Mouse (Mus musculus) forebrain, embryonic 10.5 days (tissue): ENCODE measurements around the gene Clip2. TPM values are rescaled to one million over a fixed set of nuclear protein-coding genes. Genes with fewer than 3 reads are reported as not detected.
"Not testable (repeated sequence)": the region's sequence is repeated elsewhere in the genome, so short reads cannot be mapped to it uniquely, and the experiment has no call there.

Experiments
- DNase-seq: peaks from one replicate; pipeline ENCODE4 v3.0.0-alpha.2; 2017; ENCODE audit warnings: low spot score; ENCODE audit errors: extremely low spot score
- H3K27ac ChIP-seq: fragments of 300-500 bp; sonication (generic); 2 replicates; pipeline ENCODE4 v1.5.1; 2016; ENCODE audit warnings: mild to moderate bottlenecking
- H3K27me3 ChIP-seq: fragments of 300-500 bp; sonication (generic); 2 replicates; pipeline ENCODE4 v1.6.1; 2016; ENCODE audit warnings: mild to moderate bottlenecking; ENCODE audit not compliant: poor library complexity, severe bottlenecking
- H3K36me3 ChIP-seq: fragments of 300-500 bp; sonication (generic); replicated peaks from 2 replicates; pipeline ENCODE4 v1.6.1; 2016; ENCODE audit warnings: mild to moderate bottlenecking, moderate library complexity
- H3K4me1 ChIP-seq: fragments of 300-500 bp; sonication (generic); 2 replicates; pipeline ENCODE4 v1.6.1; 2016
- H3K4me3 ChIP-seq: fragments of 300-500 bp; sonication (generic); 2 replicates; pipeline ENCODE4 v1.5.1; 2016; ENCODE audit warnings: mild to moderate bottlenecking, moderate library complexity
- H3K9me3 ChIP-seq: fragments of 300-500 bp; sonication (generic); 2 replicates; pipeline ENCODE4 v1.6.1; 2016; ENCODE audit warnings: mild to moderate bottlenecking, moderate library complexity
- WGBS: fragments of 180-500 bp; shearing (Covaris S2); methylation state at CpG from one replicate; pipeline ENCODE4 v1.1.7; 2016; 5-methylcytosine and 5-hydroxymethylcytosine counted together
- polyA plus RNA-seq: library from polyadenylated mRNA; unstranded; fragments of >200 nt; fragmentation: Nextera tagmentation; extraction: Ambion mirVana; gene quantifications from 2 replicates; pipeline ENCODE4 v1.2.1, GENCODE M21; 2016

Clip2 gene
- polyA plus RNA-seq, 1 experiment from 2014 or later, result 4.5 TPM

DNA sequence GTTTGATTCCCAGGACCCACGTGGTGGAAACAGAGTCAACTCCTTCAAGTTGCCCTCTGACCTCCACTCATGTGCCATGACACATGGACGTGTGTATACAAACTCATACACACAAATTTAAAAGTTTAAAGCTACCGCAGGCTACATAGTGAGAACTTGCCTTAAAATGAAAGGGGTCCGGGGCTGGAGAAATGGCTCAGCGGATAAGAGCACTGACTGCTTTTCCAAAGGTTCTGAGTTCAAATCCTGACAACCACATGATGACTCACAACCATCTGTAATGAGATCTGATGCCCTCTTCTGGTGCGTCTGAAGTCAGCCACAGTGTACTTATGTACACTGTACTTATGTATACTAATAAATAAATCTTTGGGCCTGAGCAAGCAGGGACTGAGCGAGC is 93.1 kb downstream of the Clip2 start:
- Histone ChIP-seq H3K4me1 (peaks cover 25% of the 10 kb centered on the region), H3K36me3 (peaks cover 3% of the 10 kb centered on the region), H3K4me3 (no peak overlapping the region), H3K27ac (no peak overlapping the region), H3K27me3 (no peaks in the 10 kb centered on the region), H3K9me3 (no peaks in the 10 kb centered on the region)
- no peak for DNase-seq
- 87% methylated on average over 7 of the region's 7 CpGs for WGBS

DNA sequence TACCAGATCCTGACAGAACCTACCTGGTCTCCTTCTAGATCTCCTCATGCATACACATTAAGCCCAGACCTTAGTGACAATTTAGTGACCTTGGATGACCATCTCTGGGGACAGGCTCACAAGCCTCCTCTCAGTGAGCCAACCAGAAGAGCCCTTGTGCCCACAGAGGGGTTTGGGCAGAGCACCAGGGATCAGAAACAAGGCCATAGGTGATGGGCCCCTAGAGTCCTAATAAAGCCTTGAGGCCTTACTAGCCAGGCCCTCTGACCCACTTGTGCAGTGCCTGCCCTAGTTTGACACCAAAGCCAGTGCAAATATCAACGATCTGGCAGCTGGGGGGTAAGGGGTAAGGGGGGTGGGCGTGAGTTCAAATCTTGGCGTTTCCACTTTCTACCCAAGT is 93.8 kb downstream of the Clip2 start:
- 87% methylated on average over 3 of the region's 3 CpGs for WGBS
- H3K4me3 ChIP-seq, result no peak overlapping the region
- no peak overlapping the region for H3K27ac ChIP-seq
- peaks cover 31% of the 10 kb centered on the region for H3K4me1 ChIP-seq
- no peak for DNase-seq
- H3K27me3 ChIP-seq, result no peaks in the 10 kb centered on the region
- H3K36me3 ChIP-seq, result peaks cover 10% of the 10 kb centered on the region
- no peaks in the 10 kb centered on the region for H3K9me3 ChIP-seq

DNA sequence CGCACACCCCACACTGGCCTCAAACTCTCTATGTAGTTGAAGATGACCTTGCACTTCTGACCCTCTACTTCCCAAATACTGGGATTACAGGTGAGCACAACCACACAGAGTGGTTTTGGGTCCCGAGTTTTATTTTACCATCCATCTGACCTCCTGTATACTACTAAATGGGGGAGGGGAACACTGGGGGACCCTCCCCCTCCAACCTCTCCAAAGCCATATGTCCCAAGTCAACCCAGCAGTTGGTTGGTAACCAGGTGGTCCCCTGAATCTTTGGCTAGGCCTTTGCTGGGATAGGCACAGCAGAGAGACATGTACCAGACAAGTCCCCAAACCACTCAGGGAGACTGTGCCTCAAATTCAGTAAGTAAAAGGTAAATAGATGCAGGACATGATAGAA is 94.9 kb downstream of the Clip2 start:
- WGBS, result 91% methylated on average over 2 of the region's 2 CpGs
- Histone ChIP-seq H3K4me3 (no peak overlapping the region), H3K36me3 (peaks cover 20% of the 10 kb centered on the region), H3K27ac (0 out of 2 replicates have a peak overlapping the region, but pooled peaks have one; percentile 98), H3K4me1 (peaks cover 31% of the 10 kb centered on the region), H3K27me3 (no peaks in the 10 kb centered on the region), H3K9me3 (peaks cover 8% of the 10 kb centered on the region)
- no peak for DNase-seq

DNA sequence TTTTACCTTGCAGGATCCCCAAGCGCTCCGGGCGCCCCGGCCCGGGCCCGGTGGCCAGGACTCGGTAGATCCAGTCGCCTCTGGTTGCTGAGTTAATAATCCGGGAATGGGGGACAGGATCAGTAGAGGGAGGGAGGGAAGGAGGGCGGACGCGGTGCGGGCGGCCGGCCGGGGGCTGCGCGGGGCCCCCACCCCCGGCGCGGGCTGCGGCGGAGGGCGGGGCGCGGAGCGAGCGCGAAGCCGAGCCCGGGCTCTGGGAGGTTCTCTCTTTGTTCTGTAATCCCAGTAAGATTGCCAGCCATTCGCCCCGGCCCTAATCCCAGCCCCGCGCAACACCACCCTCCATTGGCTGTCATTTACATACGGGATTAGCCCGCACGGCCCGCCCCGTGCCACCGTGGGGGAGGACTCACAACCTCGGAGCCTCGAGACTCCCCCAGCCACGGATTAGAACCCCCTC is 95.7 kb downstream of the Clip2 start, which contains the start of gene Gtf2ird1:
Gene Gtf2ird1, minus strand, starts transcription at position 214 of the 460 bp plus-strand sequence.
- WGBS, result under 1% methylated on average over 44 of the region's 44 CpGs
- peak; percentile 80 for DNase-seq

DNA sequence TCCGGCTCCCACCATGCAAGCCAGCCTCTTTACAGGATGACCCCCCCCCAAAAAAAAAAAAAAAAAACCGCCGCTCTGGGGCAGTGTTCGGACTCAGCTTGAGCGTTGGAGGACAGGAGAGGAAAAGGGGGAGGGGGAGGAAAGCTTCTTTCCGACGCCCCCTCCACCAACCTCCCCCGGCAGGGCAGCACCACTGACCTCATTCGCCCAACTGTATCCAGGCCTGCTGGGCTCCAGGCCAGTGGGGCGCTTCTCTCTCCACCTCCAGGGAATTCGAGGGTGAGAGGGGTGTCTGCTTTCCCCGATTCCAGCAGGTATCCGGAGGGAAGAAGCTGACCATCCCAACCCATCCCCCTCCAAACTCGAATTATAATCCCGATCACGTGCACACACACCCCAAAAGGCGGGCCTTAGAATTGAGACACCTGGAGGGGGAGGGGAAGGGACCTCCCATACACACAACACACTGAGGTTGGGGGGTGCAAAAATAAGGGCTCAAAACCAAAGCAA is 96.3 kb downstream of the Clip2 start:
- Histone ChIP-seq H3K4me3 (peak overlapping the region; percentile 86), H3K4me1 (peaks cover 31% of the 10 kb centered on the region), H3K9me3 (peaks cover 17% of the 10 kb centered on the region), H3K27ac (peak overlapping the region; percentile 98), H3K27me3 (no peaks in the 10 kb centered on the region), H3K36me3 (peaks cover 34% of the 10 kb centered on the region)
- peak; percentile 68 for DNase-seq
- WGBS, result under 1% methylated on average over 16 of the region's 17 CpGs

More for the DNA sequence above, 95.7 kb downstream of the Clip2 start, which contains the start of gene Gtf2ird1:
- Histone ChIP-seq H3K4me3 (peak within 1 kb of the TSS; percentile 86), H3K27me3 (no peaks in the 10 kb centered on the region), H3K36me3 (peaks cover 28% of the 10 kb centered on the region), H3K27ac (peak within 1 kb of the TSS; percentile 98), H3K4me1 (peaks cover 31% of the 10 kb centered on the region), H3K9me3 (peaks cover 16% of the 10 kb centered on the region)

DNA sequence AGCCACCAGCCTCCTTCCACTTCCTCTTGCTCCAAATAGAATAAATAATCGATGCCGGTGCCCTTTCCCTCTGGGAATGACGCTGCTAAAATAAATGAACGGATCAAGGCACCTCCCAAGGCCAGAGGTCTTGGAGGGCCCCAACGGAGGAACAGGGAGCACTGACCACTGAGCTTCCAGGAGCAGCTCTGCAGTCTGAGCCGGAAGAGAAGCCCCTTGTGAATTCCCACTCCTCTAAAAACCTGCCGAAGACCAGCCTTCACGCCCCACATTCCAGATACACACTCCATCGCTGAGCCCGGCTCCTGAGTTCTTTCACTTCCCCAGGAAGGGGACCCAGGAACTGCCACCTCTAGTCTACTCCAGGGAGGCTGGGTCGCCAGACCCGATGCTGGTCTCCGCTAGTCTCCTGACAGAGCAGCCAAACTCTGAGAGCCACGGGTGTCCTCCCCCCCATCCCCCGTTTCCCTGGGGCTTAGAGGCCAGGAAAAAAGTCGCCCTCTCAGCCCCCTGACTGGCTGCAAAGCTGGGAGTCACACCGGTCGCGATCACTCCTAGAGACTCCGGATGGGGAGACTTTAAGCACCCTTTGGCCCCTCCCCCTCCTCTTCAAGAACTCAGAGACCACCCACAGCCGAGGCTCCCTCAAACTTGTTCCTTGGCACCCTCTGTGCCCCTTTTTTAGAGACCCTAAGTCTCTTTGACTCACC is 96.9 kb downstream of the Clip2 start:
- Histone ChIP-seq H3K27ac (peak overlapping the region; percentile 98), H3K27me3 (no peaks in the 10 kb centered on the region), H3K4me3 (peak overlapping the region; percentile 86), H3K36me3 (peaks cover 40% of the 10 kb centered on the region), H3K4me1 (peaks cover 31% of the 10 kb centered on the region), H3K9me3 (peaks cover 17% of the 10 kb centered on the region)
- 3% methylated on average over 21 of the region's 21 CpGs for WGBS
- DNase-seq, result peak; percentile 53

DNA sequence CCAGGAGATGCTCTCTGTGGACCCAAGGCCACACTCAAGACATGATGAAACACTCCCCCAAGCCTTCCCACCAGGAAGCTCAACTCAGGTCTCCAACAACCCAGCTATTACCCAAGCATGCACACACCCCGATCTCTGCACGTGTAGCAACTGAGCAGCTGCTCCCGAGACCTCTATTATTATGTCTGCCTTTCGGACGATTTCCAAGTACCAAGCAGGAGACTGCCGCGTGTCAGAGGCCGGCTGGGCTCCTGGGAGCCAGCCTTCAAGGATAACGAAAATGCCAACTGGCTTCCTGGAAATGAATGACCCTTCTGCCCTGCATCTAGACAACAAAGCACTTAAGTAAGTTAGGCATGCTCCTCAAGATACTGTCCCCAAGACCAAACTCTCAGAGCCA is 97.8 kb downstream of the Clip2 start:
- 84% methylated on average over 9 of the region's 9 CpGs for WGBS

DNA sequence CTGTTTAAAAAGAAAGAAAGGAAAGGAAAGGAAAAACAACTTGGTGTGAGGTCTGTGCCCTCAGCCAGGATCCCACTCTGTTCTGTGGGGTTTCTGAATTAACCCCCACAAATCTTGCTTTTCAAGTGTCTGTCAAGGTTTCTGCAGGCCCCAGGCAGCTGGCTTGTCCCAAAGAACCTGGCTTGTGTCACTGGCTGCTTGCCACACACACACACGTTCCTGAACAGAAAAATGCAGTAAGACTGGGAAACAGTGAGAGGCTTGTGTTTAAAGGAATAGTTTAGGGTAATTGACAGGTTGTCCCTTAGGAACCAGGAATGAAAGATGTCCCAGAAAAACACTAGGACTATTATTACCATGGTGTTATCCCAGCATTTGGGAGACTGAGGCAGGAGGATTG is 98.7 kb downstream of the Clip2 start:
- Histone ChIP-seq H3K27me3 (no peaks in the 10 kb centered on the region), H3K27ac (no peak overlapping the region), H3K4me1 (peaks cover 31% of the 10 kb centered on the region), H3K9me3 (peaks cover 17% of the 10 kb centered on the region), H3K36me3 (peaks cover 55% of the 10 kb centered on the region), H3K4me3 (no peak overlapping the region)
- no peak for DNase-seq
- WGBS, result 83% methylated on average over 1 of the region's 1 CpGs

More for the DNA sequence above, 97.8 kb downstream of the Clip2 start:
- no peak for DNase-seq
- H3K4me1 ChIP-seq, result peaks cover 31% of the 10 kb centered on the region
- peak overlapping the region; percentile 86 for H3K4me3 ChIP-seq
- peaks cover 17% of the 10 kb centered on the region for H3K9me3 ChIP-seq
- H3K27me3 ChIP-seq, result no peaks in the 10 kb centered on the region
- H3K36me3 ChIP-seq, result peaks cover 49% of the 10 kb centered on the region
- H3K27ac ChIP-seq, result peak overlapping the region; percentile 98; the same call in 1 of the 2 replicates

DNA sequence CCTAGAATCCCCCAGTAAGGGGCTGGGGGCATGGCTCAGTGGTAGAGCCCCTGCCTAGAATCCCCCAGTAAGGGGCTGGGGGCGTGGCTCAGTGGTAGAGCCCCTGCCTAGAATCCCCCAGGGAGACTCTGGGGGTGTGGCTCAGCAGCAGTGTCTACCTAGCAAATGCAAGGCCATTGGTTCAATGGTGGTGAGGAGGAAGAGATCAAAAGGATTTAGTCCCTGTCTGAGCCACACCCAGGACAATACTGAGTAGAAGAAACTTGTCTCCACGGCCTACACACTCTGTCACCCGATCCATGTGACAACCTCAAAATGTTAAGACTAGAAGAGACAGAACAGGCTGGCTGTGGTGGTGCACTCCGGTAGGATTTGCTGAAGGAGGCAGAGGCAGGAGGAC is 105.5 kb downstream of the Clip2 start:
- 97% methylated on average over 4 of the region's 4 CpGs for WGBS
- not testable (repeated sequence) for H3K27ac ChIP-seq, H3K4me3 ChIP-seq, H3K27me3 ChIP-seq, DNase-seq
- Histone ChIP-seq H3K4me1 (peaks cover 11% of the 10 kb centered on the region), H3K36me3 (peaks cover 96% of the 10 kb centered on the region), H3K9me3 (peaks cover 37% of the 10 kb centered on the region)

DNA sequence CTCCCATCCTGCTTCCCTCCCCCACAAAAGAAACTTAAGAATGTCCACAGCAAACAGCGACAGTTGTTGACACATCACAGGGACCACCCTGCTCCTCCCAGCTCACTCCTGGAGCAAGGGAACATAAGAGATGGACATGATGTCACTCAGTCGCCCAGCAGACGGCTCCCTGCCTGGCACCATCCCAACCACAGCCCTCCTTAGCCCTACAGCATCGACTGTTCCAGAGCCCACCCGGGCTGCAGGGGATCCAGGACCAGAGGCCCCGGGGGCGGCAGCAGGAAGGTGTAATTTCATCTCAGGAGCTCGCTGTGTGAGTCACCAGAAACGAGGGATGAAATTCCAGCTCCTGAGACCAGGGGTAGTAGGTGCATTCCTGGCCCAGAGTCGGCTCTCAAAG is 106.3 kb downstream of the Clip2 start:
- Histone ChIP-seq H3K9me3 (peaks cover 37% of the 10 kb centered on the region), H3K4me1 (peaks cover 11% of the 10 kb centered on the region), H3K4me3 (no peak overlapping the region), H3K27ac (peak overlapping the region; percentile 51), H3K27me3 (no peaks in the 10 kb centered on the region), H3K36me3 (peaks cover 96% of the 10 kb centered on the region)
- WGBS, result 81% methylated on average over 10 of the region's 10 CpGs
- no peak for DNase-seq

DNA sequence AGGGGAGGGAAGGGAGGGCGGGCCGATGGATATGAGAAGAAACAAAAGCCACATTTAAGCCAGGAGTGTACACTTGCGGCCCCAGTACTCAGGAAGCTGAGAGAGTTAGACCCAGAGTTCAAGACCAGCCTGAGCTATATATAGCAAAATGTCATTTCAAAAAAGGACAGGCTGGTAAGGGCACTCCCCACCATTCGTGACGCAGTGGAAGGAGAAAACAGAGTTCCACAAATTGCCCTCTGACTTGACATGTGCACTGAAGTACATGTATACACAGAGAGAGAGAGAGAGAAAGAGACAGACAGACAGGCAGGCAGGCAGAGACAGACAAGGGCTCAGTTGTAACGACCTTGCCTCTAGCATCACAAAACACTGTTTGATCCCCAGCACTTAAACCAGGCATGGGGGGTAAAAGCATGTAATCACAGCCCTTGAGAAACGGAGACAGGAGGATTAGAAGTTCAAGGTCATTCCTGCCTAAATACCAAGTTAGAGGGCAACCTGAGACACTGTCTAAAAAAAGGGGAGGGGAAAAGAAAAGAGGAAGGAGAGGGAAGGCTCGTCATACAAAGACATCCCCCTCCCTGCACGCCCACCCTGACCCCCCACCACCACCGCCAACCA is 106.9 kb downstream of the Clip2 start:
- H3K4me1 ChIP-seq, result peaks cover 11% of the 10 kb centered on the region
- peaks cover 42% of the 10 kb centered on the region for H3K9me3 ChIP-seq
- 0 out of 2 replicates have a peak overlapping the region, but pooled peaks have one; percentile 51 for H3K27ac ChIP-seq
- no peaks in the 10 kb centered on the region for H3K27me3 ChIP-seq
- H3K4me3 ChIP-seq, result no peak overlapping the region
- H3K36me3 ChIP-seq, result peaks cover 96% of the 10 kb centered on the region
- DNase-seq, result no peak
- 86% methylated on average over 10 of the region's 10 CpGs for WGBS

DNA sequence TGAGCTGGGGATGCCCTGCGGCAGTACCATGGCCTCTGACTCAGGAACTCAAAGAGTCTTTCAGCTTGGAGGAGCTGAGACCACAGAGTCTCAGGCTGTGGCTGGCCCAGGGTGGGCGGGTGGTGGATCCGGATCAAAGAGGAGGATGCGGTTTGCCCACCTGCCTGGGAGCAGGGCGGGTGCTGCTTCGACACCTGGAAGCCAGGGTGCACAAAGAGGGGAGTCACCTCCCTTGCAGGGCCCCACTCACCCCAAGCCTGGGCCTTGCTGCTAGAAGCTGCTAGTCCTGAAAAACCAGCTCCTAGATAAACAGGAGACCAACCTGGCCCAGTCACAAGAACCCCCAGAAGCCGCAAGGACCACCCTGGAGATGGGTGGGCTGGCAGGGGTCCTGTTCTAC is 107.8 kb downstream of the Clip2 start:
- Histone ChIP-seq H3K4me1 (peaks cover 11% of the 10 kb centered on the region), H3K27ac (no peak overlapping the region), H3K4me3 (no peak overlapping the region), H3K9me3 (peaks cover 51% of the 10 kb centered on the region), H3K27me3 (no peaks in the 10 kb centered on the region), H3K36me3 (peaks cover 96% of the 10 kb centered on the region)
- DNase-seq, result no peak
- 92% methylated on average over 7 of the region's 7 CpGs for WGBS

DNA sequence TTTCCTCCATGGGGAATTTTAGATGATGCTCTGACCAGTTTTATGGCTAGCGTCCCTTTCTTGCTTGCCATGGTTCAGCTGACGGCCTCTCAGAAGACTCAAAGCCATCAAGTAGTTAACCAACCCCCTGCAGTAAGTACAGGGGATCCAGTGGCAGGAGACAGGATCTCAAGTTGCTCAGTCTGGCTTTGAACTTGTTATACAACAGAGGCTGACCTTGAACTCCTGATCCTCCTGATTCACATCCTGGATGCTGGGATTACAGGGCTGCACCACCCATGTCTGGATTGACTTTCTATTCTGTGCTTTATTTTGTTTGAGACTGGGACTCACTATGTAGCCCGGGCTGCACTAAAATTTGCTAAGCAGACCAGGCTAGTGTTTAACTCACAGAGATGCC is 110.2 kb downstream of the Clip2 start:
- no peak overlapping the region for H3K27ac ChIP-seq
- peaks cover 20% of the 10 kb centered on the region for H3K4me1 ChIP-seq
- WGBS, result 88% methylated on average over 3 of the region's 3 CpGs
- DNase-seq, result no peak
- H3K27me3 ChIP-seq, result no peaks in the 10 kb centered on the region
- peaks cover 100% of the 10 kb centered on the region for H3K36me3 ChIP-seq
- H3K4me3 ChIP-seq, result no peak overlapping the region
- peaks cover 54% of the 10 kb centered on the region for H3K9me3 ChIP-seq
